Mouse (Mus musculus): ENCODE results near the gene Map4k5. TPM values are rescaled to one million over a fixed set of nuclear protein-coding genes. Genes with fewer than 3 reads are reported as not detected.

The Map4k5 gene
- total RNA-seq (2022), result 10 to 100 TPM; 19.7 to 22.9 (median 22.4) TPM

DNA sequence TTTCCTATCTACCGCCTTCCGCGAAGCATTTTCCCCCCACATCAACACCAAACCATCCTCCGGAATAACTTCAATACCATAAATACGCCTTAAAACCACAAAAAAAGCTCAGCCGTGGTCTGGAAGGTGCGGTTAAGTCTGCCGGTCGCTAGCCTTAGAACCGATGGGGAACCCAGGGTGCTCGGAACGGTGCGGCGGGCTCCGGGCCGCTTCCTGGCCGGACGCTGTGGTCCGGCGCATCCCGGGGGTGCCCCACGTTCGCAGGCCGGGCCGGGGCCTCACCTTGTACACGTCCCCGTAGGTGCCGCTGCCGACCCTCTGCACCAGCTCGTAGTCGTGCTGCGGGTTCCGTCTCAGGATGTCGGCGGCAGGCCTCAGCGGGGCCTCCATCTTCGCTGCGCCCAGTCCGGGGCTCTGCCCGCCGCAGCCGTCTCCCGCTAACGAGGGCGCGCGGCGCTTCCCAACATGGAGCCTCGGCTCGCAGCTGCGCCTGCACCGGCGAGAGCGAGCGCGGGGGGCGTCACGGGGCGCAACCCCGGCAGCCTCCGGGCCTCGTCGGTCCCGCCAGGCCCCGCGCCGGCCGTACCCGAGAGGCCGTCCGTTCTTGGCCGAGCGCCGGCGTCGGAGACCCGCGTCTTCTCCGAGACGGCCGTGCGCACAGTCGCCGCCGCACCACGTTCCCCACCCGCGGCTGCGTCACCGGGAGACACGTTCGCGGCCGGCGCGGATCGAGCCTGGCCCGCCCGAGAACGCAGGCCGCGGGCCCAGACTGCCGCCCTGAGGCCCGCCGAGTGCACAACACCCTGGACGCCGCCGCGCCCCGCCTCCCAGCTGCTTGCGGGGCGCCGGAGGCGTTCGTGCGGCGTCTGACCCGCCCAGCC lies at the start of gene Map4k5, which contains the start of gene Atl1:
Gene Map4k5, minus strand, starts transcription at position 830 of the 881 bp plus-strand sequence.
Gene Atl1, plus strand, starts transcription at position 244 of the 881 bp plus-strand sequence.
- DNase-seq (ENCODE audit: low spot score in 2 of 2), result peak; percentile 77 to 86

DNA sequence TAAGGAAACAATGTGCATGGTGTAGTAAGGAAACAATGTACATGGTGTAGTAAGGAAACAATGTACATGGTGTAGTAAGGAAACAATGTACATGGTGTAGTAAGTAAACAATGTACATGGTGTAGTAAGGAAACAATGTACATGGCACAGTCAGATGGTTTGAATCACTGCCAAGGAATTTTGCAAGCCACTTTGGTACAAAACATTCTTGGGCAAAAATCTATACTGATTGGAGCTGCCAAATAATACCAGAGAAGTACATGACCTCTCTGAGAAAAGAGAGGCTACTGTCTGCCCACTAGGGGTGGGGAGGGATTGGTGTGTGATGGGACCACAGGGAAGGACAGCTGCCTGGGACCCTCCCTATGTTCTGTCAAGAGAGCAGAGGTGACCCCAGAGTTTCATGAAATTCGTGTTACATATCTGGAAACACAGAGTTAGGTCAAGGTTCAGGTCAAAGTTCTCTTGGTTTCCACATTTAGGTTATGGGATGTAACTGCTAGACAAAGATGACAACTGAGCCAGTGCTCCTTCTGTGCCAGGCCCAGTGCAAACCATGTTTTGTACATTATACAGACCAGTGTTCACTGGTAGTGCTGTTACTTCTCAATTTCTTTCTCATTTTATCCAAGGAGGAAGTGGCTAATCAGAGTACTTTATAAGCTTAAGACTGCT lies 48.8 kb upstream of the Map4k5 start:
- DNase-seq (ENCODE audit: low spot score in 2 of 2), result no peak

DNA sequence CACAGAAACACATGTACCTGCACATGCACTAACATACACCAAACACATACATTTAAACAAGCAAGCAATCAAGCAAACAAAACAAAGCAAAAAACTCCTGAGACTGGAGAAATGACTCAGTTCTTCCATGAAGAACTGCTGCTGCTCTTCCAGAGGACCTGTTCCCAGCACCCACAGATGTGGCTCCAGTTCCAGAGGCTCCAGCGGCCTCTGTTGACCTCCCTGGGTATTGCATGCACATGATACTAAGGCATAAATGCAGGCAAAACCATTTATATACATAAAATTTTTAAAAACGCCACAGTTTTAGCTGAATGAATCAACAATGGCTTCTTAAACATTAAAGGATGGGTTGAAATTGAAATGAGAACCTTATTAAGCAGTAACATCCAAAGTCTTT lies 46.3 kb upstream of the Map4k5 start:
- no peak for DNase-seq (ENCODE audit: low spot score in 2 of 2)

DNA sequence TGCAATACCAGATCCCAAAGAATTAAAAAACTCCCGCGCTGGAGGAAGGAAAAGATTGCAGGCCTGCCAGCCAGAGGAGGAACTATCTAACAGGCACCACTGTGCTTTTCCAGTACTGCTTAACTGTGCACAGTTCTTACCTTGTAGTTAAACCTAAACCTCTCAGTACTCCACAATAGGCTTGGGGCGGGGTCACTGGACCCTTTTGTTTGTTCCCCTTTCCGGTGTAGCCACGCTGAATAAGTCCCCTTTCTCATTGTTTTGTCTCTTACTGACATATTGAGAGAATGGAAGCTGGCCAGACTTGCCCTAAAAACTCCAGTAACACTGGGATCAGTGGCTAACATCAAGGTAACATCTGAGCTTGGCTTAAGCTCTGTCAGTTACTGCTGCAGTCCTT lies 44.7 kb upstream of the Map4k5 start:
- DNase-seq (ENCODE audit: low spot score in 2 of 2), result no peak

DNA sequence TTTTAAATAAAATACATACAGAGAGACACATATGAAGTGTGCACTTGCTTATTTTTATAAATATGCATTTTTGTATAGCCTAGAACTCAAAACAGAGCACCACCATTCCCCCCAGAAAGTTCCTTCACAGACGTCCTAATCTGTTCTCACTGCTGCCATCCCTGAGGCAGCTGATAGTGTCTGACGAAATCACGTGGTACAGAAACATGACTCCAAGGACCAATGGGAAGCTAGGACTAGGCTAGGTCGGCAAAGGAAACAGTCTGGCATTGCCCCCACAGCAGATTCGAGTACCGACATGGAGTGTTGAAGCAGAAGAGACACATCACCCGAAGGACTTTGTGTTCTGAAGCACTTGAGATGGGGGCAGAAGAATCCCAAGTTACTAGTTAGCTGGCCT lies 33.7 kb upstream of the Map4k5 start:
- no peak for DNase-seq (ENCODE audit: low spot score in 2 of 2)

DNA sequence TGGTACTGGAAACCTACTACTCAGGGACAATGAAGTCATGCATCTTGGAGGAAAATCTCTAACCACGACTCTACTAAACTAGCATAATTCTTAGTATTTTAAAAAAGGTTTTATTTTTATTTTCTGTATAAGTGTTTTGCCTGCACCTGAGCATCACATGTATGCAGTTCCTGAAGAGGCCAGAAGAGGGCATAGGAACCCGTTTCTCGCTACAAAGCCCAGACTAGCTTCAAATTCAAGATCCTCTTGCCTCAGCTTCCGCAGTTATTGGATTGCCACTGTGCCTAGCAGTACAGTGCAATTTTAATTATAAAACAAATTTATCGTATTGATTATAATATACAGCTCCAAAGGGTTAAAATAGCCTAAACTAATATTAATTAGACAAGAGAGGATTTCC lies 31.0 kb upstream of the Map4k5 start:
- DNase-seq (ENCODE audit: low spot score in 2 of 2), result no peak

DNA sequence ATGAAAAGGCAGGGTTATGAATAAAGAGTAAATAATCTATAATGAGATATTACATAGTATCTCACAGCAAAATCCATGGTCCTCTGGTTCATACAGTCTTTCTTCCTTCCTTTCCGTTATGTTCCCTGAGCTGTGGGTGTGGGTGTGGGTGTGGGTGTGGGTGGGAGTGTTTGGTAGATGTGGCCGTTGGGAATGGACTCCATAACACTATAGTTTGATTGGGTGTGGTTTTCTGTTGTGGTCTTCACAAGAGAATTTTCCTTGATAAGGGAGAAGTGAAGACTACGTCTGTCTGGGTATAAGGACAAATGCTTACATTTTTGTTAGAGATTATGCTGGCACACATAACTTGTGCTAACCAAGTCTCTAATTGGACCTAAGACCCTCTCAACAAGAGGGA lies 30.6 kb upstream of the Map4k5 start:
- DNase-seq (ENCODE audit: low spot score in 2 of 2), result no peak

DNA sequence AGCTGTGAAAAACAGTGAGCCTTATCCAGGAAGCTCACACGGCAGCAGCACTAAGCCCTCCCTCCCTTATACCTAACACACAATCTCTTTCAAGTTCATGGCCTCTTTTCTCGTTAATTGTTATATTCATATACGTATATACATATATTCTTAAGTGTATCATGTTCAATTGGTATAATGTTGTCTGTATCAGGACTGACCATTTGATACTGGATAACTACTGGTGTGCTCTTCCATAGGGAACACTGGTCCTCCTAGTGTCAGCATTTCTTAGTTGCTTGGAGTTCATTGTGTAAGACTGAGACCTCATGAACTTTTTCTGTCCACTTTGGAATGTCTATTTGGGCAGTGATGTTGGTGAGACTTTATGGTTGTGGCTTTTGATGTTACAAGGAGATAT lies 30.1 kb upstream of the Map4k5 start:
- DNase-seq (ENCODE audit: low spot score in 2 of 2), result no peak

DNA sequence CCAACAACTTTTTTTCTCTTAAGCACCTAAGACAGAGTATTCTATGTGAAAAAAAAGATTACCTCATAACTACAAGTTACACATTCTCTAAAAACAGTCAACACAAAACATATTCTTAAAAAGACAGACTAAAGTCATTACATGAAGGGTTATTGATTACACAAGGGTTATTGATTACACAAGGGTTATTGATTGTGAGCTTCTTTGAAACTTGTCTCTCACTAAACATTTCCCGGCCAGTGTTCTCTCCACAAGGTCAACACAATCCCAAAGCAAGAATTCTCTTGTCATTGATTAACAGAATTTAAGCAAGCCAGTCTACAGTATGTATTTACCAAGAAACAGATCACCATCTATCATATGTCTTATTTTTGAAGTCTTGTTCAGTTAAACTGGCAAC lies 29.1 kb upstream of the Map4k5 start:
- DNase-seq (ENCODE audit: low spot score in 2 of 2), result no peak

DNA sequence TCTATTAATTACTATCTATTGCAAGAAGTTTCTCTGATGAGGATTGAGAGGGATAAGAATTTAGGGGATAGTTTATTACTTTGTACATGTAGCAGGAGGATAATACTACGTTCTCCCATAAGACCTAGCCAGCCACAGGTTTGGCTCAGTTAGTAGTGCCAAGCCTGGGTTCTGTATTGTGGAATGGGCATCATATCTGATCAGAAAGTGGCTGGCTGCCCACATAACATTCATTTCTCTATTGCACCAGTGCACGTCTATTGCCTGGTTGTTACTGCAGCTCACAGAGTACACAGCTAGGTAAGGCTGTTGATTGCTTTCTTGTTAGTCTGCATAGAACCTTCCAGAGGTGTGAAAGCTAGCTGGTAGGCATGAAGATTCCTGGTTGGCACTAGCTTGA lies 24.9 kb upstream of the Map4k5 start:
- DNase-seq (ENCODE audit: low spot score in 2 of 2), result no peak

DNA sequence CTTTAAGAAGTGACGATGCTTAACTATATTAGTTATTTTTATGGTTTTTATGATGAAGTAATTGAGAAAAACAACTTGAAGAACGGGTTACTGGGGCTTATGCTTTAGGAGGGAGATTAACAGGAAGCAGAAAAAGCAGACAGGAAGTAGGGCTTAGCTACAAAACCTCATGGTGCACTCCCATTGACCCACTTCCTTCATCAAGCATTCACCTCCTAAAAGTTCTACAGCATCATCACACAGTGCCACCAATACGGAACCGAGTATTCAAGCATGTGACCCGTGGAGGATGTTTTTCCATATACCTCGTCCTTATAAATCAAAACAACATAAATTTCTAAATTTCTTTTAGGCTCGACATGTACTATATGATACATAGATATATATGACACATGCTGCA lies 19.7 kb upstream of the Map4k5 start:
- no peak for DNase-seq (ENCODE audit: low spot score in 2 of 2)

DNA sequence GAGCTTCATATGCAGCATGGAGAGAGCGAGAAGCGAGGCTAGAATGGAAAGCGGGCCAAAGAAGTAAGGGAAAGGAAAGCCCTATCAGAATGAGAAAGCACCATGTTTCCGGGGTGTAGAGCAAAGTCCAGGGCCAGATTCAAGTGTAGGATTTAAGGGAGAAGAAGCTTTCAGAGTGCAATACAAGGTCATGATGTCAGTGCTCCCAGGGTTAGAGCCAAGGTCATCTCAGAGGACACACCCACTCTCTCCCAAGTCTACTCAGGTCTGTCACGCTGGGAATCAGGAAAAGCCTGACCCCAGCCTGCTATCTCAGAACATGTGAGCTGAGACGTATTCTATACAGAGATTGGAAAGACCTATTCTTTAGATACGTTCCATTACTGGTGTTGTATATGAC lies 18.9 kb upstream of the Map4k5 start:
- DNase-seq (ENCODE audit: low spot score in 2 of 2), result no peak

DNA sequence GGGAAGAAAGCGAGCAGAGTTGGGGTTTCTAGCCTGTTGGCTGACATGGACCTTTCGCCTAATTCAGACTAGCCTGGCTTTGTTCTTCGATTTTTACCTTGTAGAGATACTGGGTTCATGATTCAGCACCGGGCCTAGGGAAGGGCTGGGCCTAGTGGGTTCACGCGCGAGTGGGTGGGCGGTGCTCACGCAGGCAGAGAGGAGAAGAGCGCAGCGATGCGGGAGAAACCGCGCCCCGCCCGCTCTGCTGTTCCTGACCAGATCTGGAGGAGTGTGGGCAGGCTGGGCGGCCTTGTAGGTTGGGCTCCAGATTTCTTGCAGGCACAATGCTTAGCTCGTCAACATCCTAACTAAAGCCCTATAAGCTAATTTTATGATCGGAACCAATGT lies 15.5 kb upstream of the Map4k5 start:
- DNase-seq (ENCODE audit: low spot score in 2 of 2), result no peak

DNA sequence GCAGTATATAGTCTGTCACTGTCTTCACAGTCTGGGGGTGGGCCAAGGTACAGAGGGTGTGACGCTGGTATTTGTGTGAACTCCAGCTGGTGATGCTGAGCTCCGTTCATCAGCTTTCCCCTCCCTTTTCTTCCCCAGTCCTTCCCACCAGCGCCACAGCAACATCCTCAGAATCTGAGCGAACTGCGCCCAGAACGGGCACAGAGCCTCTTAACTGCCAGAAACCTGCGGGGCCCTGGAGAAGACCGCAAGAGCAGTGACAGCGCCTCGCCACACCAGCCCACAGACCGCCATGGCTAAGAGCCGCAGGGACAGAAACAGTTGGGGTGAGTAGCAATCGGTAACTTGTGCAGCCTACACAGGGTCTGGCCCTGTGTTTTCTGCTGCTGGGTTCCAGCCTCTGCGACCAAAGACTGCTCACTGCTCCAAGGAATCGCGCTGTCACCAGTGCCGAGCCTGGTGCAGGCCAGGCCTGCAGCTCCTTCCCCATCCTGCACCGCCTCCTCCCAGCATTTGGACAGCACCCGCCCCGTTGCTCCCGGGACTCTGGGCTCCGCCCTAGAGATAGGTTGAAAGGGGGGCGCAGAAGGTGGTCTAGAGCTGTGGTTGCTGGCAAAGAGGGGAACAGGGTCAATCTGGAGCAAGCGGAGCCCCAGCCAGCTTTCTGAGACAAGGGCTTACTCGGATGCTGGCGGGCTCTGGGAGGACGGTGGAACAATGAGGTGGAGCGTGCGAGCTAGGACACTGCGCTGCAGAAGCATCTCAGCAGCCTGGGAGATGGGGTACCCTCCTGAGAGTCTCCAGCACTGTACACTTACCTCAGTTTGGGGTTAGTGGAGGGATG lies 14.9 kb upstream of the Map4k5 start:
- no peak for DNase-seq (ENCODE audit: low spot score in 2 of 2)

DNA sequence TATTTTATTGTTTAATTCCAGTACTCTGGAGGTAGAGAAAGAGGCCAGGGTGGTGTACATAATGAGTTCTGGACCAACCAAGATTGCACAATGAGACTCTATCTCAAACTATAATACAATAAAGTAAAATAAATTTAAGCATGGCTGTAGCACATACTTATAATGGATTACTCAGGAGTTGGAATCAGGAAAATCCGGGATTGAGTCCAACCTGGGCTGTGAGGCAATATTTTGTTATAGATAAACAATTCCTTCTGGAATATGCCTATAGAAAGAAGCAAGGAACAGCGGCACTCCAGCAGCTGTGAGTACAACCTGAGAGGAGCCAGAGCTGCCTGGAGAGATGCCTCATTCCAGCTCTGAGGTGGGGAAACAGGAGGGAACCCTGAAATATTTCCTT lies 12.0 kb upstream of the Map4k5 start:
- no peak for DNase-seq (ENCODE audit: low spot score in 2 of 2)

DNA sequence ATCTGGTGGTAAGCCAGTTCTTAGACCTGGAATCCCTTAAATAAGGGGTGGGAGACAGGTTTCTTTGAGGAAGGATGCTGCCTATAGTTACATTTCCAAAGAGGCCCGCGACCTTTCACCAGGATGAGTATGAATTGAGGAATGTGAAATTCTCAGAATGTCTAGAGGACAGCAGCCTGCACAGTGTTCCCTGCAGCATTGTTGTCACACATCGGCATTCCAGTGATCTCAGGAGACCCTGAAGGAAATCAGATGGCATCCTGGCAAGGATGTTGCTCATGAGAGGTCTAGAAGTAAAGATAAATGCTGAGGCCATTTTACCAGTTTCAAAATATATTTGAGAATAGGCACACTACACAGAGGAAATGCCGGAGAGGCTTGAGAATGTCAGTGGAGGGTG lies 5.1 kb upstream of the Map4k5 start:
- DNase-seq (ENCODE audit: low spot score in 2 of 2), result no peak

DNA sequence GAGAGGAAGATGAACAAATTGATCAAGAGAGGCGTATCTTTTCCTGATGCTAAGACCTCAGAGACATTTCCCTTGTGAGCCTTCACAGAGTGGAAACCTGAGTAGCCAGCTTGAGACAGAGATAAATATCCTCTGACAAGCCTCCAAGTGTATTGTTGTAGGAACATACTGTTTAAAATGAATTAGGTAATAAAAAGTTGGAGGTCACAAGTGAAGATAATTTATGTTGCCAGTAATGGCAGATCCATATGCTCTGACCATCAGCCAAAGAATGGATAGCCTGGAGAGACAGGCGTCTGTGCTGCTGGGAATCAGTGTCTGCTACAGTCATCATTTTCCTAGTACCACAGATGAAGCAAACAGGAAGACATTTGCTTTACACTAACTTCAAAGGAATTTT lies 2.0 kb upstream of the Map4k5 start:
- DNase-seq (ENCODE audit: low spot score in 2 of 2), result no peak

DNA sequence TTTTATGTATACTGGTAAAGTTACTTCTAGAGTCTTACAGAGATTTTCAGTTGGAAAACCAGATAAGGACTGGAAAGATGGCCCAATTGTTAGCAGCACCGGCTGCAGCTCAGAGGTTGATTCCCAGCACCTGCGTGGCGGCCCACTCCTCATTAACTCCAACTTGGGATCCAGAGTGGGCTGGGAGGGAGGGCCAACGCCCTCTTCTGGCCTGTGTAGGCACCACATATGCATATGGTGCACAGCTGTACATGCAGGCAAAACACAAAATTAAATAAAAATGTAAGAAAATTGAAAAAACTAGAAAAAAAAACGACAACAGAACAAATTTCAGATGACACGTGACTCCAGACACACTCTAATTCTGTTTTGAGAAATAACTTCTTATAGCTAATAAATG lies 927 bp upstream of the Map4k5 start:
- DNase-seq (ENCODE audit: low spot score in 2 of 2), result no peak

DNA sequence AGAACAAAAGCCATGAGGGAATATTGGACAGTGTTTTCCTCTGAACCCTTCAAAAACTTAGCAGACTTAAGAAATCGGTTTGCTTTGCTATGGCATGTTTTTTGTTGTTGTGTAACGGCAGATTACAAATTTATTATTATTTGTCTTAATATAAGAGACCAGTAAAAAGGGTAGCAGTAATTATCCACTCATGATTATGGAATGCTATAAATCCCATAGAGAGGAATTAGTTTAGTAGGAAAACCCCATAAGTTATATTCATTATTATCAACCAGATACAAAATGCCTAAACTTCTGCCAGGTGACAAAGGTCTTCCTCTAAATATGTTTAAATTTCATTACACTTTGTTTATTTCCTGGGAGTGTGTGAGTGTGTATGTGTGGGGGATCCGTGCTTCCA lies 1.3 kb downstream of the Map4k5 start:
- DNase-seq (ENCODE audit: low spot score in 2 of 2), result no peak

DNA sequence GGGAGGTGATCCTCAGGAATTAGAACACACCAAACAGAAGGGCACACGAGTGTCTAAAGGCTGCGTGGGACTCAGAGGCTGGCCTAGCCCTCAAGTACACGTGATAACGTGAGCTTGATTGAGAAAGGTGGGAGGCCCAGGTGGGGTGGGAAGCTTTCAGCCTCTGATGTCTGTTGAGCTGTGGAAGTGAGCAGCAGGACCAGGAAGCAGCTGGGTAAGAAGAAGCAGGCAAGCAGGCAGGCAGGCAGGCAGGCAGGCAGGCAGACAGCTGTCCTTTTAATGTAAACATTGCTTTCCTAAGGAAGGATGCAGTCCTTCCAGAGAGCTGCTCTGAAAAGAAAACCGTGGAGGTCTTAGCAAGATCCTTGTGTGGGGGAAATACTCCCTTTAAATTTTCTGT lies 2.5 kb downstream of the Map4k5 start:
- DNase-seq (ENCODE audit: low spot score in 2 of 2), result no peak

DNA sequence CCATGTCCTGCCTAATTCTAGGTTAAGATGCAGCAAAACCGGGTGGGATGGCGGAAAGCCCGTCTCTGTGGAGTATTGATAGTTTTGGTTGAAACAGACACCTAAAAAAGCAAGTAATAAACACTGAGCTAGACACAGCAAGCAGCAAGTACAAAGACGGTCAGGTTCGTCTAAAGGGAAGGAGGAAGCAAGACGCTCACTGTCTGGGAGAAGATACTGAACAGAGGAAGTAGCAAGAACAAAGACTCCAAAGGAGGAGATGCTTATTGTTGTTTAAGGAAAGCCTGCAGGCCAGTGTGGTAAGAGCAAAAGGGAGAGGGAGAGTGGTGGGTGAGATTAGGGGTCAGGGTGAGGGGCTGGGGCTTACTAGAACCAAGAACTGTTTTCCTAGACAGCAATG lies 2.9 kb downstream of the Map4k5 start:
- DNase-seq (ENCODE audit: low spot score in 2 of 2), result no peak

DNA sequence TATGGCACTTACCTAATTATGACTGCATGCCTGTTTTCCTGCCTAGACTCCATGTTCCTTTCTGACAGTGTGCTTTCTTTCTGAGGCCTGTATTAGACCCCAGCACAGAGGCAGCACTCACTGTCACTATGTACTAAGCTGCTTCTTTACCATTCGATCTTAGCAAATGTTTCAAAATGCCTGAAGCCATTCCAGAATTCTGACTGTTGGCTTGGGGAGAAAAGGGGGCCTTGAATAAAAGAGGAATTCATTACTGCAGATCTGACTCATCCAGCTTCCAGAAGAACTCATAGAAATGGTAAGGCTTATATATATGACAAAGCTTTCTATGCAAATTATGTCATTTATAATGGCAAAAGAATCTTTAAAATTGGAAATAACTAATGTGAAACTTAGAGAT lies 4.7 kb downstream of the Map4k5 start:
- no peak for DNase-seq (ENCODE audit: low spot score in 2 of 2)
